Mouse (Mus musculus) kidney, embryonic 14.5 days (tissue): ENCODE results near the gene Mast1. TPM values are rescaled to one million over a fixed set of nuclear protein-coding genes. Genes with fewer than 3 reads are reported as not detected.

Experiments used
- ATAC-seq: fragments of 200-750 bp; cut with Nextera tagmentation; 2 replicates; pipeline ENCODE4 v1.8.0; 2017; ENCODE audit warnings: moderate number of reproducible peaks, mild to moderate bottlenecking, moderate TSS enrichment, moderate library complexity; ENCODE audit not compliant: low FRiP score, low TSS enrichment
- H3K27ac ChIP-seq: fragments of 300-500 bp; sonication (generic); 2 replicates; pipeline ENCODE4 v1.5.1; 2014; ENCODE audit warnings: low read depth, mild to moderate bottlenecking, low read length, moderate library complexity, mixed read lengths
- H3K27me3 ChIP-seq: fragments of 300-500 bp; sonication (generic); 2 replicates; pipeline ENCODE4 v1.6.1; 2014; ENCODE audit warnings: mild to moderate bottlenecking, low read length; ENCODE audit not compliant: control insufficient read depth, insufficient read depth
- H3K36me3 ChIP-seq: fragments of 300-500 bp; sonication (generic); 2 replicates; pipeline ENCODE4 v1.6.1; 2014; ENCODE audit warnings: low read length, mixed read lengths; ENCODE audit not compliant: control insufficient read depth, insufficient read depth
- H3K4me1 ChIP-seq: fragments of 300-500 bp; sonication (generic); 2 replicates; pipeline ENCODE4 v1.6.1; 2014; ENCODE audit warnings: low read length, mixed read lengths; ENCODE audit not compliant: control insufficient read depth, insufficient read depth
- H3K4me2 ChIP-seq: fragments of 300-500 bp; sonication (generic); replicated peaks from 2 replicates; pipeline ENCODE4 v1.6.1; 2014; ENCODE audit warnings: low read depth, mild to moderate bottlenecking, low read length
- H3K4me3 ChIP-seq: fragments of 300-500 bp; sonication (generic); 2 replicates; pipeline ENCODE4 v1.5.1; 2014; ENCODE audit warnings: mild to moderate bottlenecking, low read length
- H3K9ac ChIP-seq: fragments of 300-500 bp; sonication (generic); 2 replicates; pipeline ENCODE4 v1.6.1; 2014; ENCODE audit warnings: low read depth, mild to moderate bottlenecking, low read length, moderate library complexity
- H3K9me3 ChIP-seq: fragments of 300-500 bp; sonication (generic); 2 replicates; pipeline ENCODE4 v1.6.1; 2016; ENCODE audit warnings: low read length; ENCODE audit not compliant: control insufficient read depth
- WGBS: fragments of 180-500 bp; shearing (Covaris S2); extraction: QIAGEN DNeasy Blood & Tissue Kit; methylation state at CpG from one replicate; pipeline ENCODE4 v1.1.7; 2014; 5-methylcytosine and 5-hydroxymethylcytosine counted together
- microRNA-seq: library from miRNA; unstranded; fragments of <30 nt; microRNA quantifications from one replicate; pipeline ENCODE4, GENCODE M21; 2016
- polyA plus RNA-seq: library from polyadenylated mRNA; unstranded; fragments of >200 nt; fragmentation: Nextera tagmentation; extraction: Ambion mirVana; gene quantifications from 2 replicates; pipeline ENCODE4 v1.2.1, GENCODE M21; 2014

Mast1 gene
- polyA plus RNA-seq, 1 experiment from 2014 or later = 0.35 TPM

DNA sequence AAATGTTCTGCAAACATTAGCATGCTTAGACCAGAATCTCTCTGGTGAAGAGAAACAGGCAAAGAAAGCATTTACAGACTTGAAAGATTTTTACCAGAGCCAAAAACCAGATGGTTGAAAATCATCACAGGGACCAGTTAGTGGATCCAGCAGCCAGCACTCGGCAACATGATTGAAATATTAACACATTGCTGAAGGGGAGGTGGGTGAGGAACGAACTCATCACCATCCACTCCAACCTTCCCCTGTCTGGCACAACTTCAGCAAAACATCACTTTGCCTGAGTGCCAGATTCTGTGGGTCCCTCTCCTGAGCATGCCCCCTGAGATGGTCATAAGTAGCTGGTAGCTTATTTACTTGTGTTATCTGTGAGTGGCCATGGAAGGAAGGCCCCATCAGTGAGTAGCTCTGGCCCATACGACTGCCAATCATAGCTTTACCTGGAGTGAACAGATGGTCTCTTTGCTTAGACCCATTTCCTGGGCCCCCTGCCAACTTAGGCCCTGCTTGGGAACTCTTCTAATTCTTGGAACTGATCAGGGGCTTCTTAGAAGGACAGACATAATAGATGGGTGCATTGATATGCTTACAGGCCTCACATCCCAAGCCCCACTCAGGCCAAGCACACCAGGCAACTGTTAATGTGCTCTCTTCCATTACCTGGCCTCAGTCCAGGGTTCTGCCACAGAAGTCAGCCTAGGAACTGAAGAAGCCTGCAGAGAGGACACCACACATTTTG lies 59.7 kb downstream of the Mast1 start:
- Histone ChIP-seq H3K4me1 (peaks cover 3% of the 10 kb centered on the region), H3K4me3 (no peak overlapping the region), H3K27ac (no peak overlapping the region), H3K36me3 (peaks cover 5% of the 10 kb centered on the region; the same call in 1 of the 2 replicates), H3K9me3 (no peaks in the 10 kb centered on the region), H3K9ac (no peak overlapping the region), H3K4me2 (no peak overlapping the region), H3K27me3 (no peaks in the 10 kb centered on the region)
- 82% methylated on average over 3 of the region's 3 CpGs for WGBS
- ATAC-seq = no peak

DNA sequence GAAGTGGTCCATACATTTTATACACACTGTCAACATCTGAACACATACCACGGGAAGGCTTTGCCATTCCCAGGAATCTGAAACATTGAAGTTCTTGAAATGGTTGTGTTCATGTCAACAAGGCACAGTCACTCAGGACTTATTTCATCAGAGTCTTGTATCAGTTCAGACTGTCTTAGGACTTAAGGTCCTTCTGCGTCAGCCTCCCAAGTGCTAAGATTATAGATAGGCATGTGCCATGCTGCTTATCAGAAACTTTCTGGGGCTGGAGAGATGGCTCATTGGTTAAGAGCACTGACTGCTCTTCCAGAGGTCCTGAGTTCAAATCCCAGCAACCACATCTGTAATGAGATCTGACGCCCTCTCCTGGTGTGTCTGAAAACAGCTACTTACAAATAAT lies 62.8 kb downstream of the Mast1 start:
- Histone ChIP-seq H3K9me3 (no peaks in the 10 kb centered on the region), H3K4me3 (no peak overlapping the region), H3K9ac (no peak overlapping the region), H3K4me1 (peaks cover 11% of the 10 kb centered on the region), H3K27ac (no peak overlapping the region), H3K4me2 (no peak overlapping the region), H3K27me3 (no peaks in the 10 kb centered on the region), H3K36me3 (peaks cover 11% of the 10 kb centered on the region)
- ATAC-seq = no peak
- whole genome bisulfite sequencing = over 99% methylated on average over 3 of the region's 3 CpGs

DNA sequence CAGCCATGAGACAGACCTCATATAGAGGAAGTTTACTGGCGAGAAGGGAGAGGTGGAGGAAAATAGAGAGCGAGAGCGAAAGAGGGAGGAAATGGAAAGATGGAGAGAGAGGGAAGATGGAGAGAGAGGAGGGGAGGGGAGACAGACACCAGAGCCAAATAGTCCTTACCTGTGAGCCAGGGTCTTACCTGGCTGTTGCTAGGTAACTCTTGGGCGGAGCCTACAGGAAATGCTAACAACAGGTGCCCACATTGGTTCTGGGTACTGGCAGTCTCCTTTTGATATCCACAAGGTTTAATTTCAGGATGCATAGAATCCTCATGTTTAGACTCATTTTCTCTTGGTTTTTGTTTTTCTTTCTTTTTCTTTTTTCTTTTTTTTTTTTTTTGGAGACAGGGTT lies 64.1 kb downstream of the Mast1 start:
- Histone ChIP-seq H3K9me3 (no peaks in the 10 kb centered on the region), H3K4me2 (peak overlapping the region; percentile 97), H3K27ac (no peak overlapping the region), H3K36me3 (peaks cover 24% of the 10 kb centered on the region), H3K4me3 (peak overlapping the region; percentile 49), H3K27me3 (no peaks in the 10 kb centered on the region), H3K4me1 (peaks cover 11% of the 10 kb centered on the region), H3K9ac (peak overlapping the region; percentile 65; the same call in 1 of the 2 replicates)
- no peak for ATAC-seq
- 61% methylated on average over 4 of the region's 4 CpGs for WGBS

DNA sequence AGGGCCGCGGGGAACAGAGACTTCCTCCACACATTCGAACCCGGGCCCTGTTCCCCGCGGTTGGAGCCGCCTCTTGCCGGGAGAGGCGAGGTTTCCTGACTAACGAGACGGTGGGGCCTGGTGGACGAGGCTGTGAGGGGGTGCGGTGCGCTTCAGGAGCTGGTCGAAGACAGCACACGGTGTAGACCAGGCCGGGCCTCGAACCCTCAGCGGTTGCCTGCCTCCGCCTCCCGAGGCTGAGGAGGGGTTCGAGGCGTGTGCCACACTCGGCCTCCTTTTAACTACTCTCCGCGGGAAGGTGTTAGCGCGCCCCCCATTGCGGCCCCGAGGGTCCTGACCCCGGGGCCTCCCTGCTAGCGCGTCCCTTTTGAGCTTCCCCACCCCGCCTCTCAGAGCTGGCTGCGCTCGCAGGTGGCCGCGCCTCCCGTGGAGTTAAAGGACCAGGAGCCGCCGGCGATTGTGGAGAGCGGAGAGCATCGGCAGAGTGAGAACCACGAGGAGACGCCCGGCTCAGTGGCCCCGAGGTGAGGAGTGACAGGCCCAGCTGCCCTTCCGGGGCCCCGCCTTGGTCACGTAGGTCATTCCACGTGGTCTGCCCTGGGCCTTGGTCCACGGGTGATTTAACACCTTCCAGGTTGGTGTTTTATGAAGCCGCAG lies 64.7 kb downstream of the Mast1 start:
- peak overlapping the region; percentile 49 for H3K4me3 ChIP-seq
- no peak overlapping the region for H3K27ac ChIP-seq
- H3K36me3 ChIP-seq = peaks cover 26% of the 10 kb centered on the region
- H3K9ac ChIP-seq = peak overlapping the region; percentile 65
- peaks cover 11% of the 10 kb centered on the region for H3K4me1 ChIP-seq
- H3K4me2 ChIP-seq = peak overlapping the region; percentile 97
- no peaks in the 10 kb centered on the region for H3K9me3 ChIP-seq
- WGBS = 2% methylated on average over 53 of the region's 54 CpGs
- no peaks in the 10 kb centered on the region for H3K27me3 ChIP-seq
- ATAC-seq = peak; percentile 46

DNA sequence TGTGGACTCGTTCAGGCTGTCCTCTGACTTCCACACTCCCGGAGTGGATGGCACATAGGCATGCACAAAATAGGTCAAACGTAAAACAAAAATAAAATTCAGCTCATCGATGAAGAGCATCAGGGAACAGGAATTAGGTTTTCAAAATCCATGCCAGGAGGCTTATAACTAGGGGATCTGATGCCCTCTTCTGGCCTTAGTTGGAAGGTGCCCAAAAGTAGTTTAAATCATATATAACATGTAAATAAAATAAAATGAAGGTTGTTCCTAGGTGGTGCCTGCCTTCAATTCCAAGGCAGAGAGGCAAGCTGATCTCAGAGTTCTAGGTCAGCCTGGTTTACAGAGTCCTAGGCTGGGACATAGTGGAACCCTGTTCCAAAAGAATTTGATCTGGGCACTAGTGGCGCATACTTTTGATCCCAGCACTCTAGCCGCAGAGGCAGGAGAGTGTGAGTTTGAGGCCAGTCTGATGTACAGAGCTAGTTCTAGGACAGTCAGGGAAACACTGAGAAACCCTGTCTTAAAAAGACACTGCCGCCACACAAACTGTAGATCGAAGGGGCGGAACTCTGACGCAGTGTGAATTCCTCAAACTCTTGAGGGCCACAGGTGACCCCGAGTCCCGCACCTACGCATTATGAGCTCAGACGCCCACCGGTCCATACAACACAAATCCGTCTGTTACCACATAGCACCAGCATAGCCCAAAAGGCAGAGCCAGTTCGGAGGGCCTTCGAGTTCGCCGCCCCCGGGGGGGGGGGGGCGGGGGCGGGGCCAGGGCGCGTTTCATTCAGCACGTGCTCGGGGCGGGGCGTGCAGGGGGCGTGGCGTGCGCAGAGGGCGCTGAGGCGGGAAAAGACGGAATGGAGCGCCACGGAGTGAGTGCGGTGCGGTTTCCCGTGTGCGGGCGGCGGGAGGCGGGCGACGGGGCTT lies 65.5 kb downstream of the Mast1 start, which contains the start of gene Syce2:
TSS of gene Syce2 (plus strand) at position 736 of the 933 bp plus-strand sequence.
- no peaks in the 10 kb centered on the region for H3K9me3 ChIP-seq
- H3K27me3 ChIP-seq = no peaks in the 10 kb centered on the region
- H3K36me3 ChIP-seq = peaks cover 32% of the 10 kb centered on the region
- ATAC-seq = peak; percentile 68
- H3K27ac ChIP-seq = no peak within 1 kb of the TSS; the same call in 1 of the 2 replicates
- peak within 1 kb of the TSS; percentile 49 for H3K4me3 ChIP-seq
- WGBS = 15% methylated on average over 45 of the region's 46 CpGs
- H3K9ac ChIP-seq = peak within 1 kb of the TSS; percentile 65
- H3K4me1 ChIP-seq = peaks cover 11% of the 10 kb centered on the region
- H3K4me2 ChIP-seq = peak within 1 kb of the TSS; percentile 97

Small RNA genes within 50 kb of the gene (microRNA-seq; reads per million reads assigned to microRNA genes)
- gene Gm24197 = not detected
- gene Mir7069 = 4.4 reads per million, percentile 18 among the genes with 10 or more reads in this experiment

Other genes starting within 250 kb of the Mast1 start
- 28.1 and 33.1 TPM in 2 replicates for gene Nacc1, start 249.5 kb downstream of the Mast1 start, polyA plus RNA-seq
- 6.3 and 8.9 TPM in 2 replicates for gene Lyl1, start 235.9 kb downstream of the Mast1 start, polyA plus RNA-seq
- gene G430095P16Rik, start 214.4 kb downstream of the Mast1 start, polyA plus RNA-seq = 1.7 and 2.8 TPM in 2 replicates
- gene Nfix, start 137.0 kb downstream of the Mast1 start, polyA plus RNA-seq = 9.4 and 10.9 TPM in 2 replicates
- 5.9 and 6.0 TPM in 2 replicates for gene Dand5, start 114.5 kb downstream of the Mast1 start, polyA plus RNA-seq
- 49.2 and 54.2 TPM in 2 replicates for gene Gadd45gip1, start 105.8 kb downstream of the Mast1 start, polyA plus RNA-seq
- gene Rad23a, start 96.7 kb downstream of the Mast1 start, polyA plus RNA-seq = 124 and 125 TPM in 2 replicates
- gene Calr, start 90.4 kb downstream of the Mast1 start, polyA plus RNA-seq = 758 and 944 TPM in 2 replicates
- 90.4 and 105 TPM in 2 replicates for gene Farsa, start 80.4 kb downstream of the Mast1 start, polyA plus RNA-seq
- gene Syce2, start 65.2 kb downstream of the Mast1 start, polyA plus RNA-seq = 73.0 and 98.4 TPM in 2 replicates
- 28.6 and 43.3 TPM in 2 replicates for gene Gcdh, start 43.4 kb downstream of the Mast1 start, polyA plus RNA-seq
- 1.2 and 1.7 TPM in 2 replicates for gene Klf1, start 35.4 kb downstream of the Mast1 start, polyA plus RNA-seq
- gene Dnase2a, start 28.8 kb downstream of the Mast1 start, polyA plus RNA-seq = 10.8 and 12.1 TPM in 2 replicates
- gene Rtbdn, start 9.6 kb upstream of the Mast1 start, polyA plus RNA-seq = 0.16 TPM in 1 of 2 replicates, not detected in the other
- not detected in 2 replicates for gene Gm49661, start 32.1 kb upstream of the Mast1 start, polyA plus RNA-seq
- 965 and 1,048 TPM in 2 replicates for gene Prdx2, start 32.2 kb upstream of the Mast1 start, polyA plus RNA-seq
- gene Rnaseh2a, start 32.4 kb upstream of the Mast1 start, polyA plus RNA-seq = 143 and 154 TPM in 2 replicates
- 7.3 and 10.0 TPM in 2 replicates for gene Junb, start 41.4 kb upstream of the Mast1 start, polyA plus RNA-seq
- gene Hook2, start 53.2 kb upstream of the Mast1 start, polyA plus RNA-seq = 14.6 and 18.7 TPM in 2 replicates
- gene Best2, start 77.2 kb upstream of the Mast1 start, polyA plus RNA-seq = not detected in 2 replicates
- gene Asna1, start 87.9 kb upstream of the Mast1 start, polyA plus RNA-seq = 109 and 180 TPM in 2 replicates
- 163 and 211 TPM in 2 replicates for gene Trir, start 89.5 kb upstream of the Mast1 start, polyA plus RNA-seq
- gene Tnpo2, start 99.6 kb upstream of the Mast1 start, polyA plus RNA-seq = 15.6 and 19.7 TPM in 2 replicates
- gene Fbxw9, start 122.7 kb upstream of the Mast1 start, polyA plus RNA-seq = 24.4 and 29.6 TPM in 2 replicates
- 1.1 TPM in 1 of 2 replicates, not detected in the other for gene Gm5741, start 130.6 kb upstream of the Mast1 start, polyA plus RNA-seq
- 74.4 and 85.8 TPM in 2 replicates for gene Dhps, start 134.4 kb upstream of the Mast1 start, polyA plus RNA-seq
- gene Wdr83os, start 143.4 kb upstream of the Mast1 start, polyA plus RNA-seq = 161 and 174 TPM in 2 replicates
- 43.4 and 44.9 TPM in 2 replicates for gene Wdr83, start 143.9 kb upstream of the Mast1 start, polyA plus RNA-seq
- 23.3 and 33.9 TPM in 2 replicates for gene Man2b1, start 145.9 kb upstream of the Mast1 start, polyA plus RNA-seq
- 1.3 and 1.6 TPM in 2 replicates for gene Zfp791, start 185.7 kb upstream of the Mast1 start, polyA plus RNA-seq
- not detected in 2 replicates for gene Cks1brt, start 214.6 kb upstream of the Mast1 start, polyA plus RNA-seq